Mouse (Mus musculus): ENCODE data around the gene Olfr288.

DNA sequence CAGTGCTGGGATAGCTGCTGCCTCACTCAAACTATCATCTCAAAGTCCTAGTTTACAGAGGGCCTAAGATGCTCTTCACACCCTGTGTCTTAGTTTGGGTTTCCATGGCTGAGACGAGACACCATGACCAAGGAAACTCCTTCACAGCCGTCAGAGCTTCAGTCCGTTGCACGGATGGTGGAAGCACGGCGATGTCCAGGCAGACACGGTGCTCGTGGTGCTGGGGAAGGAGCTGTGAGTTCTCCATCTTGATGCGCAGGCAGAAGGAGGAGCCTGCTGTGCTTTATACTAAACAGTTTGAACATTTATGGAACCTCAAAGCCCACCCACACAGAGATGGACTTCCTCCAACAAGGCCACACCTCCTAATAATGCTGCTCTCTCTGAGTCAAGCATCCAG lies 58.5 kb downstream of the Olfr288 start:
- no peak for TF ChIP-seq CTCF (IDR thresholded peaks at IDR 0.05; ENCODE audit: low read depth)
- no peak for TF ChIP-seq EP300 (IDR thresholded peaks at IDR 0.05; ENCODE audit: low read depth)
